Mouse (Mus musculus) testis, adult 2 months (tissue): ENCODE data around the gene Taok2. TPM values are rescaled to one million over a fixed set of nuclear protein-coding genes. Genes with fewer than 3 reads are reported as not detected.

Experiments used
- H3K27ac ChIP-seq: fragments of 200-500 bp; 2 replicates; pipeline ENCODE4 v1.5.1; 2012; ENCODE audit warnings: low read depth, low read length; ENCODE audit not compliant: control insufficient read depth, insufficient read depth
- H3K27me3 ChIP-seq: fragments of 200-500 bp; 2 replicates; pipeline ENCODE4 v1.6.1; 2012; ENCODE audit warnings: mild to moderate bottlenecking, low read length, moderate library complexity; ENCODE audit not compliant: control insufficient read depth, insufficient read depth
- H3K36me3 ChIP-seq: fragments of 200-500 bp; 2 replicates; pipeline ENCODE4 v1.6.1; 2012; ENCODE audit warnings: mild to moderate bottlenecking, low read length; ENCODE audit not compliant: control insufficient read depth, insufficient read depth
- H3K4me1 ChIP-seq: fragments of 200-500 bp; 2 replicates; pipeline ENCODE4 v1.6.1; 2012; ENCODE audit warnings: low read length; ENCODE audit not compliant: control insufficient read depth, insufficient read depth
- H3K4me3 ChIP-seq: fragments of 200-500 bp; 2 replicates; pipeline ENCODE4 v1.5.1; 2012; ENCODE audit warnings: low read depth, mild to moderate bottlenecking, low read length, moderate library complexity, mixed read lengths; ENCODE audit not compliant: control insufficient read depth
- CTCF ChIP-seq: fragments of 200-500 bp; IDR thresholded peaks from 2 replicates; pipeline ENCODE4 v1.5.1; 2012; ENCODE audit warnings: low read depth, mild to moderate bottlenecking, inconsistent platforms, low read length, moderate library complexity; ENCODE audit not compliant: control insufficient read depth, insufficient read depth, insufficient replicate concordance
- POLR2A ChIP-seq: fragments of 200-500 bp; IDR thresholded peaks from 2 replicates; pipeline ENCODE4 v1.6.1; 2012; ENCODE audit warnings: low read depth, mild to moderate bottlenecking, inconsistent platforms, low read length, moderate library complexity; ENCODE audit not compliant: control insufficient read depth
- polyA plus RNA-seq: library from polyadenylated mRNA; depleted of rRNA; stranded (reverse); fragments of >200 nt; gene quantifications from 2 replicates; pipeline ENCODE4 v1.2.3, GENCODE M21; 2012

The Taok2 gene
- polyA plus RNA-seq, 1 experiment = 43.5 TPM

DNA sequence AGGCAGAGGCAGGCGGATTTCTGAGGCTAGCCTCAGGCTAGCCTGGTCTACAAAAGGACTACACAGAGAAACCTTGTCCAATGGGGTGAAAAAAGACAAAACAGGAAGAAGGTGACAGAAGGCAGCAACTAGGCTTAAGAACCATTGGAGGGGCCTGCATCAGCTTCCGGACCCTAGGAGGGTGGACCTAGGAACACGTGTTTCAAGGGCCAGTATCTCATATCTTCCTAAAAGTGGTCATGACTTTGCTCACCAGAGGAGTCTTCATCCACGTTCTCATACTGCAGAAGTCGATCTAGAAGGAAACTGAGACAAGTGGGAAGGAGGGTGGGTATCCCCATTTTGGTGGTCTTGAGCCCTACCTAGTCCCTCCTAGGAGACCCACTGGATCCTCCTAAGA lies 23.5 kb downstream of the Taok2 start:
- H3K4me3 ChIP-seq = peak overlapping the region; percentile 94
- peaks cover 6% of the 10 kb centered on the region for H3K36me3 ChIP-seq
- H3K27ac ChIP-seq = peak overlapping the region; percentile 98; the same call in 1 of the 2 replicates
- no peaks in the 10 kb centered on the region; the same call in none of the 2 replicates for H3K4me1 ChIP-seq
- no peak for TF ChIP-seq CTCF
- TF ChIP-seq POLR2A = no peak
- no peaks in the 10 kb centered on the region for H3K27me3 ChIP-seq

DNA sequence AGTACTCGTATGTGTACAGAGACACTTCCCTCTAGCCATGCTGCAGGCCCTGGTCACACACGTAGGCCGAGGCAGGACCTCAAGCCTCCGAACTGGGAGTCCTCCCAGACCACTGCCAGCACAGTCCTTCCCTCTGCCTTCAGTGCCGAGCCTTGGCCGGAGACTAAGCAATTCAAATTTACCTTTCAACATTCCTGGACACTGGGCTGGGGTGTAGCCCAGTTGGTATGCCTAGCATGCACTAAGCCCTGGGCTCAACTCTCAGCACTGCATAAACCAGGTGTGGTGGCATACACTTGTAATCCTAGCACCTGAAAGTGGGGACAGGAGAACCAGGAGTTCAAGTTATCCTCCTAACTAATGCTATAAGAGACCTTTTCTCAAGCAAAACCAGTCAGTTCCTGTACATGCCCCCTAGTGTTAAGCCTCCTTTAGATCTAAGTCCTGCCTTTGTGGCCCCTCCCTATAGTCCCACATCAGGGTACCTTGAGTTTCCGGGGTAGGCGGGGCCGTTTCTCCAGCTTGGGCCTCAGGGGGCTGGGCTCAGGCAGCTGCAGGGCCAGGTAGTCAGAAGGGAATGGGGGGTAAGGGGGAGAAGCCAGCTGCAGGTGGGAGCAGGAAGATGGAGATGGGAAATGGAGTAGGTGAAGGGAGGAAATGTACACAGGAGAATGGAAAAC lies 27.6 kb downstream of the Taok2 start:
- Histone ChIP-seq H3K27me3 (no peaks in the 10 kb centered on the region), H3K4me1 (no peaks in the 10 kb centered on the region; the same call in none of the 2 replicates), H3K27ac (no peak overlapping the region), H3K36me3 (no peaks in the 10 kb centered on the region; the same call in 1 of the 2 replicates), H3K4me3 (no peak overlapping the region)
- no peak for TF ChIP-seq POLR2A
- no peak for TF ChIP-seq CTCF

DNA sequence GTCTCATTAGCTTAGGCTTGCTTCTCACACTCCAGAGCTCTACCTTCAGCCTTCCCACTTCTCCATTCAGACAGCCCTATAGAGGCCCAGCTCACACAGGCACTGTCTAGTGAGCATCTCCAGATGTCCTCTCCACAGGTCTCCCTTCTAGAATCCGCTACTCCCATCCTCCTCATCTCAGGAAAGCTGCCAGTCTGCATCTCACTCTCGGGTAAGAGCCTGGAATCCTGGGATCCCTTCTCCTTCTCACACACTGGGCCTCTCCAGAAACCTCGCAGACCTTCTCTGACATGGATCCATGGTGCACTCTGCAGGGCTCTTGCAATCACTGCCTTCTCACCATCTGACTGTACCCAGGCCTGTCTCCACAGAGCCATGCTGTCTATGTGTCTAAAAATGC lies 28.9 kb downstream of the Taok2 start:
- no peak for TF ChIP-seq POLR2A
- TF ChIP-seq CTCF = no peak
- H3K27me3 ChIP-seq = no peaks in the 10 kb centered on the region
- H3K4me1 ChIP-seq = peaks cover 3% of the 10 kb centered on the region; the same call in 1 of the 2 replicates
- H3K4me3 ChIP-seq = no peak overlapping the region
- H3K36me3 ChIP-seq = no peaks in the 10 kb centered on the region; the same call in 1 of the 2 replicates
- no peak overlapping the region for H3K27ac ChIP-seq

DNA sequence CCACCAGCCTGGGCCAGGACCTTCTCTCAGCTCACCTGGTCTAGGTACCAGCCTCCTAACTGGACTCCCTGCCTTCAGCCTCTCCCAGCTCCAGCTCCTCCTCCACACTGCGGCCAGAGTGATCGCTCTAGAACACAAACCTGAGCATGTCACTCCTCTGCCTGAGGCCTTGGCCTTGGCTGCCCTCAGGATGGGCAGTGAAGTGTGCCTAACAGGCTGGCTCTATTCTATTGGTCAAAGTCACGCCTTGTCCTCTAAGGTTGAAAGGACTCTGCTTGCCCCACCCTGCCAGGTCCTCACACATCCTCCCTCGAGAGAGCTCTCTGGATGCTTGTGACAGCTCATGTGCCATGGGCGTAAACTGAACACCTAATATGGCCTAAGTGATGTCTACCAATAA lies 31.0 kb downstream of the Taok2 start:
- H3K27me3 ChIP-seq = no peaks in the 10 kb centered on the region
- H3K4me3 ChIP-seq = no peak overlapping the region
- H3K36me3 ChIP-seq = no peaks in the 10 kb centered on the region; the same call in 1 of the 2 replicates
- no peak overlapping the region for H3K27ac ChIP-seq
- no peak for TF ChIP-seq CTCF
- no peak for TF ChIP-seq POLR2A
- peaks cover 11% of the 10 kb centered on the region for H3K4me1 ChIP-seq

DNA sequence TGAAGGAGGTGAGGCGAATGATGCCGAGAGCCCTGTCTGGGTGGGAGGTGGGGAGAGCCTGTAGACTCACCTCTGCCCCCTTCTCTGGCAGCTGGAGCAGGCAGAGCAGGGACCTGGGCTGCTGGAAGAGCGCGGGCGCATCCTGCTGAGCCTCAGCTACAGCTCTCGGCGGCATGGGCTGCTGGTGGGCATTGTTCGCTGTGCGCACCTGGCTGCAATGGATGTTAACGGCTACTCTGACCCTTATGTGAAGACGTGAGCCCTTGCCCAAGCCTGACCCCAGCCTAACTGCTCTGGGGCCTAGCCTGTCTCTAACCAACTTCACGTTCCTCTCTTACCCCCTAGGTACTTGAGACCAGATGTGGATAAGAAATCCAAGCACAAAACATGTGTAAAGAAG lies 33.3 kb downstream of the Taok2 start:
- Histone ChIP-seq H3K4me1 (peaks cover 21% of the 10 kb centered on the region), H3K27me3 (no peaks in the 10 kb centered on the region), H3K36me3 (no peaks in the 10 kb centered on the region; the same call in 1 of the 2 replicates), H3K27ac (no peak overlapping the region), H3K4me3 (no peak overlapping the region)
- TF ChIP-seq POLR2A (no peak), CTCF (no peak)

DNA sequence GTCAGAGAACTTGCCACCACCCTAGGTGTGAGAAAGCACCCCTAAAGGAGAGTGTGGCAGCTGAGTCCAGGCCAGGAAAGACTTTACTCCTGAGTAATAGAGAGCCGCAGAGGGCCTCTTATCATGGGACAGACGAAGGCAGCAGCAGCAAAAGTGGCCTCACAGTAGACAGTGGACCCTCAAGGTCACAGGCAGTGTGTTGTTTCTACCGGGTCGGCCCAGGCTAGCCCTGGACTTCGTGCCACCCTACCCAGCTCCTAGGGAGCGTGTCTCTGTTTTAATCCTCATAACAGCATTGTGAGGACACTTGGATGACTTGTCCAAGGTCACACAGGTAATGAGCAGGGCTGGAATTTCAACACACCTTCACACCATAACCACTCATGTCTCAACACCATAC lies 34.3 kb downstream of the Taok2 start:
- TF ChIP-seq POLR2A (no peak), CTCF (no peak)
- H3K36me3 ChIP-seq = no peaks in the 10 kb centered on the region
- no peak overlapping the region for H3K27ac ChIP-seq
- peaks cover 21% of the 10 kb centered on the region for H3K4me1 ChIP-seq
- H3K4me3 ChIP-seq = no peak overlapping the region
- no peaks in the 10 kb centered on the region for H3K27me3 ChIP-seq

DNA sequence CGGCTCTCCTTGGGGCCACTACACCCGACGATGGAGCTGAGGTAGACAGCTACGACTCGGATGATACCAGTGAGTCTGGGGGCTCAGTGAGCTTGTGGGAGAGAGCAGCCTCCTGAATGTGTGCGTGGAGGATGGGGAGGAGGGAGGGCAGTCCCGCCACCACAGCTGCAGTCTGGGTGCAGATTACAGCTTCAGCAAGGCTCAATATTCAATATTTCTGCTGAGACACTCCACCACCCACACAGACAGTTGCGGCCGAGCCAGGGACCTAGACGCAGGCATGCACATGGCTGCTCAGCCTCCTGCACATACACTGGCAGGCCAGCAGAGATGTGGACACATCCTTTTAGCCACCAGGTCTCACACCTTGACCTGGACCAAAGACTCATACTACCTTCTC lies 35.7 kb downstream of the Taok2 start:
- Histone ChIP-seq H3K4me1 (peaks cover 21% of the 10 kb centered on the region), H3K27me3 (no peaks in the 10 kb centered on the region), H3K36me3 (no peaks in the 10 kb centered on the region), H3K27ac (no peak overlapping the region), H3K4me3 (no peak overlapping the region)
- TF ChIP-seq CTCF (no peak), POLR2A (no peak)
